Mouse (Mus musculus) myocyte (in vitro differentiated cells): Measurements from ENCODE around the gene Mipol1.

ENCODE experiments used
- E2F4 ChIP-seq: IDR thresholded peaks from one replicate; pipeline ENCODE4 v1.6.1; 2011; ENCODE audit warnings: mild to moderate bottlenecking, control low read depth, moderate library complexity; ENCODE audit not compliant: insufficient read depth
- MYOD1 ChIP-seq, 3 experiments: IDR thresholded peaks; one replicate each; pipeline ENCODE4 v1.6.1; 2011; ENCODE audit warnings: control low read depth in 2 of 3, low read depth in 2 of 3, mild to moderate bottlenecking in 2 of 3, moderate library complexity in 1 of 3; ENCODE audit not compliant: insufficient read length in 2 of 3, control insufficient read depth in 1 of 3
- POLR2A ChIP-seq: IDR thresholded peaks from one replicate; pipeline ENCODE4 v1.6.1; 2011; ENCODE audit warnings: low read depth, mild to moderate bottlenecking, control low read depth, moderate library complexity; ENCODE audit not compliant: insufficient read length
- SRF ChIP-seq: IDR thresholded peaks from one replicate; pipeline ENCODE4 v1.6.1; 2011; ENCODE audit warnings: low read depth; ENCODE audit not compliant: control insufficient read depth, insufficient read length
- TCF12 ChIP-seq: IDR thresholded peaks from one replicate; pipeline ENCODE4 v1.6.1; 2011; ENCODE audit warnings: mild to moderate bottlenecking, control low read depth; ENCODE audit not compliant: poor library complexity, insufficient read depth, severe bottlenecking

DNA sequence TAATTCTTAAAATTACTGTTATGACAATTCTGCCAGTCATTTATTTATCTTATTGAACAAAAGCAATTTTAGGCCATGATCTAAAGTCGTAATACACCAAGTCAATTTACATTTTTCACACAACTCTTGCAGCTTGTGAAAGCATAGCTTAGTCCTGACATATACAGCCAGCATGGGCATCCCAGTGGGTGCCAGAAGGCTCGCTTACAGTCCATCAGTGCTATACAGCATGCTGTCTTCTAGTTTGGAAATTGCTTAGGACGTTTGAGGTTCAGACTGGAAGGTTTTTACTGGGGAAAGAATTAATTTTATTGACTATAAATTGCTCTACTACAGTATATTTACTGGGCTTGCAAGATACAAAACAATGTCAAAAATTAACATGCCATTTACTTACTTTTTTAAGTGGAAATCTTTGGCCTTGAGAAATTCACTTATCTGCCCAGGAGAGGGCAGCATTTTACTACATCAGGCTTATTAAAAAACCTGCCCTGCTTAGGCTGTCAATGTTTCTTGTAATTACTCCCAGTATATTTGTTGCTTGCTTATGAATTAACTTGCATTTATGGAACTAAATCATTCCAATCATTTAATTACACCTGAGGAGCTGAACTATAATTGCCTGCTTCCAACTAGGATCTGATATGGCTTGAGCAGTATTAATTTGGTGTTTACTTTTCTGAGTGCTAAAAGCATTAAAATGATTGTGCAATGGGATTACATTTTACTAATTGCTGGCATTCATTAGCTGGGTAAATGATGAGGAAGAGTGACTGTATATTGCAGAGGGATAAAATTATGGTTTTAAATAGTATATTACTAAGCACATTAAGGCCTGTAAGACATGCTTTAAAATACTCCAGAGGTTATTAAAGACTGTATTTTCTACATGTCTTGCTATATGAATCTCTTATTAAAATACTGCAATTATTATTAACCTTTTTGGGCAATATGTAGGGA is 51.2 kb downstream of the Mipol1 start:
- TF ChIP-seq SRF (no peak), MYOD1 (IDR thresholded peaks at IDR 0.05; ENCODE audit: control insufficient read depth in 1 of 3, insufficient read length in 2 of 3, low read depth in 2 of 3) (no peak), POLR2A (no peak), E2F4 (no peak), TCF12 (no peak)
